Mouse (Mus musculus): ENCODE measurements around the gene Per1.
A peak's percentile ranks its signal among the peaks of the same experiment; 100 is the strongest.

GRCm38 (mm10) chr11:69092386-69092751 is 2.6 kb upstream of the Per1 start:
- TF ChIP-seq EP300 (IDR thresholded peaks at IDR 0.05; ENCODE audit: insufficient read depth, low read depth, low read length), result no peak
- peak; percentile 68 for TF ChIP-seq CTCF (IDR thresholded peaks at IDR 0.05; ENCODE audit: low read depth, low read length)
- no peak for TF ChIP-seq POLR2A (IDR thresholded peaks at IDR 0.05; ENCODE audit: insufficient read depth, low read length)

Measured in ES-Bruce4 (cell line).